Comparison of ENCODE assay signal across 8 mouse cellular contexts in genomic region chr12:86518746-86519145, GRCm38 (mm10).
DNase-seq lines count a peak whose midpoint lies in the region; ATAC-seq lines count a peak whose summit lies in the region.

No protein-coding gene starts in this region.

- H3K36me3 ChIP-seq in limb, embryonic 11.5 days (ENCODE audit: control insufficient read depth, insufficient read depth, low read length) = no peaks in the 10 kb centered on the region
- no peaks in the 10 kb centered on the region for H3K36me3 ChIP-seq in limb, embryonic 10.5 days
- H3K36me3 ChIP-seq in forebrain, embryonic 12.5 days (replicated peaks) = no peaks in the 10 kb centered on the region

- no peak overlapping the region for H3K4me3 ChIP-seq in limb, embryonic 11.5 days (ENCODE audit: low read depth, low read length)
- no peak overlapping the region for H3K4me3 ChIP-seq in limb, embryonic 10.5 days
- no peak overlapping the region for H3K4me3 ChIP-seq in forebrain, embryonic 12.5 days (replicated peaks)

- H3K27ac ChIP-seq in limb, embryonic 11.5 days (replicated peaks; ENCODE audit: low read depth, low read length) = no peak overlapping the region
- H3K27ac ChIP-seq in limb, embryonic 10.5 days = no peak overlapping the region
- no peak overlapping the region for H3K27ac ChIP-seq in forebrain, embryonic 12.5 days

- H3K9me3 ChIP-seq in limb, embryonic 11.5 days (ENCODE audit: control insufficient read depth, low read length) = no peaks in the 10 kb centered on the region
- H3K9me3 ChIP-seq in limb, embryonic 10.5 days (replicated peaks) = no peaks in the 10 kb centered on the region
- H3K9me3 ChIP-seq in forebrain, embryonic 12.5 days = no peaks in the 10 kb centered on the region

- WGBS in limb, embryonic 11.5 days = 19% methylated on average over 18 of the region's 18 CpGs
- 30% methylated on average over 18 of the region's 18 CpGs for WGBS in limb, embryonic 10.5 days
- WGBS in forebrain, embryonic 12.5 days = 33% methylated on average over 18 of the region's 18 CpGs

- H3K4me2 ChIP-seq in limb, embryonic 11.5 days (ENCODE audit: low read depth, severe bottlenecking) = no peak overlapping the region
- 0 out of 2 replicates have a peak overlapping the region, but pooled peaks have one; percentile 0 for H3K4me2 ChIP-seq in forebrain, embryonic 12.5 days

- H3K4me1 ChIP-seq in limb, embryonic 11.5 days (ENCODE audit: control insufficient read depth, insufficient read depth, low read length) = no peaks in the 10 kb centered on the region
- H3K4me1 ChIP-seq in limb, embryonic 10.5 days = peaks cover 11% of the 10 kb centered on the region
- H3K4me1 ChIP-seq in forebrain, embryonic 12.5 days = no peaks in the 10 kb centered on the region

- H3K9ac ChIP-seq in limb, embryonic 11.5 days (ENCODE audit: low read length) = no peak overlapping the region
- H3K9ac ChIP-seq in forebrain, embryonic 12.5 days = no peak overlapping the region

- DNase-seq in limb, embryonic 11.5 days (ENCODE audit: low spot score) = peak; percentile 36
- no peak for DNase-seq in limb, embryonic 10.5 days (ENCODE audit: low spot score)
- DNase-seq in left cerebral cortex, adult 18-20 months (ENCODE audit: low spot score in 2 of 2) = peak; percentile 64 to 79
- peak; percentile 65 for DNase-seq in right cerebral cortex, postnatal 25 days
- no peak for DNase-seq in gastrocnemius, postnatal 14 days
- DNase-seq in gastrocnemius, postnatal 4 days (ENCODE audit: low spot score in 2 of 2) = no peak
- no peak for DNase-seq in T-cell, adult 2 months (ENCODE audit: low spot score)

- intact Hi-C loops in gastrocnemius, postnatal 14 days (cut with DNase I; ENCODE audit: low total_unique reads) = no loop called here

- ATAC-seq in limb, embryonic 11.5 days (ENCODE audit: insufficient number of reproducible peaks, low FRiP score, low TSS enrichment, low read depth) = no peak
- ATAC-seq in forebrain, embryonic 12.5 days (ENCODE audit: low FRiP score) = no peak

- H3K27me3 ChIP-seq in limb, embryonic 11.5 days (ENCODE audit: control insufficient read depth, insufficient read depth, low read length) = 0 out of 2 replicates have a peak, but pooled peaks cover 6% of the 10 kb centered on the region
- H3K27me3 ChIP-seq in limb, embryonic 10.5 days (ENCODE audit: low read depth, poor library complexity, severe bottlenecking) = peaks cover 55% of the 10 kb centered on the region
- peaks cover 13% of the 10 kb centered on the region for H3K27me3 ChIP-seq in forebrain, embryonic 12.5 days

Comparison
In these comparisons a context has a peak if more than half of its experiments do, and no peak if none do; other contexts are left out.
1. DNase-seq: peak in limb, embryonic 11.5 days (single experiment), left cerebral cortex, adult 18-20 months (2 of 2) and right cerebral cortex, postnatal 25 days (single experiment); none in limb, embryonic 10.5 days (single experiment), gastrocnemius, postnatal 14 days (single experiment), gastrocnemius, postnatal 4 days (0 of 2) and T-cell, adult 2 months (single experiment).